Mouse (Mus musculus) layer of hippocampus, postnatal 14 days (tissue): ENCODE results near the gene Mtmr3. TPM values are rescaled to one million over a fixed set of nuclear protein-coding genes. Genes with fewer than 3 reads are reported as not detected.

Experiments
- total RNA-seq, 2 experiments: library from RNA; stranded (reverse); gene quantifications; 2 replicates each; pipeline ENCODE4 v1.2.3; 2021

Gene Mtmr3
- total RNA-seq, 2 experiments from 2014 or later, result 63.4 to 64.9 TPM

Other genes with a start within 250 kb of the Mtmr3 start
- not detected for gene Hormad2, start 153.8 kb downstream of the Mtmr3 start, total RNA-seq
- not detected for gene Gm11032, start 25.2 kb upstream of the Mtmr3 start, total RNA-seq
- 10 to 100 TPM; 24.1 to 24.4 TPM for gene Ascc2, start 42.9 kb upstream of the Mtmr3 start, total RNA-seq
- gene Uqcr10, start 109.5 kb upstream of the Mtmr3 start, total RNA-seq, result 100 to 1,000 TPM; 480 to 497 TPM
- 10 to 100 TPM; 30.2 to 36.7 TPM for gene Zmat5, start 109.8 kb upstream of the Mtmr3 start, total RNA-seq
- gene Cabp7, start 151.9 kb upstream of the Mtmr3 start, total RNA-seq, result 100 to 1,000 TPM; 138 to 156 TPM